ENCODE assay signal across 11 mouse cellular contexts in the genomic region with DNA sequence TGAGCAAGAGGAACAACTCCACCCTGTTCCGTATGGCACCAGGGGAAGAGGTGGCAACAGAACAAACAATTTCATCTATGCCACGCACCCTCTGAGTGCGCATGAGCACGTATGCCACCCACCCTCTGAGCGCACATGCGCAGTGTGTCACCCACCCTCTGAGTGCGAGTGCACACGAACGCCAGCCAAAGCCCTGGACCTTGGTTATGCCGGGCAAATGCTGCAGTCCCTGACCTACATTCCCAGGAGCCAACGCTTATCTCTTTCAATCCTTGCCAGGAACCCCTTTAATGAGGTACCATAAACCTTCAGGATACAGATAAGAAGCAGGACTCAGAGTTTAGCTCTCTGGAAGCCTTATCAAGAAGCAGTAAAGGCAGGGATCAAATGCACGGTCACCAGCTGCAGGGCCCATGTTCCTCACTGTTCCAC. TPM values are rescaled to one million over a fixed set of nuclear protein-coding genes. Genes with fewer than 3 reads are reported as not detected.
A peak's percentile ranks its signal among the peaks of the same experiment; 100 is the strongest.
DNase-seq lines count a peak whose midpoint lies in the region; ATAC-seq and TF ChIP-seq lines count a peak whose summit lies in the region.
"Had no signal": no experiment of that assay in that cellular context is flagged by ENCODE, and none has a peak within 500 bp of the region (broad histone marks: within the 10 kb centered on the region; RNA-seq: fewer than 3 reads in every experiment).

No protein-coding gene starts in this region.

- H3K4me2 ChIP-seq in heart, embryonic 12.5 days, result no peak overlapping the region

- no peak for TF ChIP-seq CTCF in liver, adult 2 months (IDR thresholded peaks at IDR 0.05; ENCODE audit: low read depth, low read length)

- WGBS in liver, adult 2 months, result 77% methylated on average over 12 of the region's 12 CpGs
- 54% methylated on average over 12 of the region's 12 CpGs for WGBS in heart, embryonic 12.5 days

- no peaks in the 10 kb centered on the region for H3K4me1 ChIP-seq in liver, adult 2 months (ENCODE audit: control insufficient read depth, insufficient read depth, low read length)
- peaks cover 11% of the 10 kb centered on the region for H3K4me1 ChIP-seq in heart, embryonic 12.5 days (replicated peaks)

- H3K36me3 ChIP-seq in liver, adult 2 months (ENCODE audit: control insufficient read depth, insufficient read depth, low read length), result no peaks in the 10 kb centered on the region
- H3K36me3 ChIP-seq in heart, embryonic 12.5 days, result no peaks in the 10 kb centered on the region
- H3K36me3 ChIP-seq: embryonic facial prominence, embryonic 10.5 days had no signal

- peak; percentile 94 for DNase-seq in heart, adult 11 months
- no peak for DNase-seq in heart, adult 8-10 months (ENCODE audit: low spot score)
- peak; percentile 75 for DNase-seq in cerebellum, adult 11-12 months
- DNase-seq in liver, adult 2 months (ENCODE audit: extremely low read depth, low read depth, low spot score), result peak; percentile 17
- DNase-seq in gastrocnemius, postnatal 10 days, result no peak
- no peak for DNase-seq in right cerebral cortex, adult 2 months (ENCODE audit: low spot score in 2 of 2)
- DNase-seq: gastrocnemius, adult 2 months had no signal

- no peak overlapping the region for H3K27ac ChIP-seq in liver, adult 2 months (replicated peaks; ENCODE audit: insufficient read depth, low read depth, low read length)
- H3K27ac ChIP-seq in heart, embryonic 12.5 days (ENCODE audit: poor library complexity, severe bottlenecking), result no peak overlapping the region
- H3K27ac ChIP-seq: embryonic facial prominence, embryonic 10.5 days; gastrocnemius, adult 2 months; hindbrain, postnatal 0 days had no signal

- no peak for TF ChIP-seq POLR2A in liver, adult 2 months (IDR thresholded peaks at IDR 0.05; ENCODE audit: extremely low read depth, insufficient read depth, low read length)

- no peak overlapping the region for H3K9ac ChIP-seq in liver, adult 2 months (ENCODE audit: low read depth, low read length)
- H3K9ac ChIP-seq in heart, embryonic 12.5 days, result no peak overlapping the region

- peak; percentile 69 for ATAC-seq in megakaryocyte-erythroid progenitor cell, adult 5-6 weeks (replicated peaks; ENCODE audit: low FRiP score, low TSS enrichment, poor library complexity, severe bottlenecking)
- no peak; the same call in 1 of the 2 replicates for ATAC-seq in heart, embryonic 12.5 days (ENCODE audit: insufficient number of reproducible peaks, low FRiP score)
- ATAC-seq: hindbrain, postnatal 0 days had no signal

- H3K27me3 ChIP-seq in liver, adult 2 months (ENCODE audit: control insufficient read depth, insufficient read depth, low read length), result no peaks in the 10 kb centered on the region
- H3K27me3 ChIP-seq in heart, embryonic 12.5 days (replicated peaks), result peaks cover 24% of the 10 kb centered on the region

- H3K9me3 ChIP-seq in heart, embryonic 12.5 days (replicated peaks), result no peaks in the 10 kb centered on the region
- H3K9me3 ChIP-seq: embryonic facial prominence, embryonic 10.5 days had no signal

- H3K79me2 ChIP-seq in liver, adult 2 months (ENCODE audit: control insufficient read depth, insufficient read depth, low read length), result no peaks in the 10 kb centered on the region

- H3K4me3 ChIP-seq in liver, adult 2 months (ENCODE audit: insufficient read depth, low read depth, low read length), result no peak overlapping the region
- H3K4me3 ChIP-seq in heart, embryonic 12.5 days, result no peak overlapping the region
- H3K4me3 ChIP-seq: embryonic facial prominence, embryonic 10.5 days; gastrocnemius, adult 2 months had no signal

RNA-seq across cellular contexts. Expression of gene Galnt7, which starts 50.8 kb away (rescaled TPM):
- 1 to 10 TPM; 3.9 to 5.2 (median 4.9) TPM for total RNA-seq in heart, adult 8-10 months (2022)
- 1.8 and 2.0 TPM in 2 replicates for total RNA-seq in liver, adult 2 months (2014; rRNA removed)
- polyA plus RNA-seq in liver, adult 2 months (2012; rRNA removed), result 0.12 and 0.61 TPM in 2 replicates
- total RNA-seq in megakaryocyte-erythroid progenitor cell, adult 5-6 weeks (2014; fragmentation: Nextera tagmentation), result 9.5 and 15.4 TPM in 2 replicates
- total RNA-seq in megakaryocyte-erythroid progenitor cell, adult 5-6 weeks (2017), result 17.9 and 22.0 TPM in 2 replicates
- 1 to 10 TPM; 5.4 to 9.6 TPM for total RNA-seq in gastrocnemius, postnatal 10 days (2021)
- polyA plus RNA-seq in heart, embryonic 12.5 days (2016; fragmentation: Nextera tagmentation; extraction: Ambion mirVana), result 7.5 and 8.6 TPM in 2 replicates

Comparison
In these comparisons a context has a peak if more than half of its experiments do, and no peak if none do; other contexts are left out.
1. DNase-seq: peak in heart, adult 11 months (single experiment), cerebellum, adult 11-12 months (single experiment) and liver, adult 2 months (single experiment); none in heart, adult 8-10 months (single experiment), gastrocnemius, postnatal 10 days (single experiment) and right cerebral cortex, adult 2 months (0 of 2).